1 mouse cellular context compared by ENCODE assay signal in the genomic region with DNA sequence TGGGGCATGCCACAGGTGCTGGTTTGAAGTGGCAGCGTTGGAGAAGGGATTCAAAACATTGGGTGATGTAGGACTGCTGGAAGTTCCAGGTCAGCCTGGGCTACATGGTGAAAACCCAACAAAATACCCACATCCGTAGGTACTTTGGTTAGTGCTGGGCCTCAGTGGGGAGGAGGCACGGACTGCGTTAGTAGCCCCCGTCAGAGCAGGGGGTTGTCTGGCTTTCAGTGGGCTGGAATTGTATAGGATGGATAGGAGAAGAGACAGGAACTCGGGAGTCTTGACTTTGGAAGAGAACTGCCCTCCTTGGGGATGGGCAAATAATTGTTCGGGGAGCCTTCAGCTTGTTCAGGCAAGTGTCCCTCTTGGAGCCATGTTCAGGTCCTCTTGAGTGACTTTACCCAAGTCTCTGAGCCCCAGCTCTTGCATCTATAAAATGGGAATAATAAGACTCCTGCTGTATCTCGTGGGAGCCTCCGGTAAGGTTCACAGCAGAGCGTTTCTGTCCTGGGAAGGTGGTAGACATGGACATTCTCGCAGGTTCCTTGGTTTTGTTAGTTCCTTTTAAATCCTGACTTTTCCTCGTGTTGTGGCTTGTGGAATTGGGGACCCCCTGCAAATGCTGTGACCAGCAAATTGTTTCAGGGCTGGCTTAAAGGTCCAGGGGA.
TF ChIP-seq lines count a peak whose summit lies in the region.

No protein-coding gene starts in this region.

TF ChIP-seq in CH12.LX, 34 proteins besides CTCF, POLR2A, EP300 and RAD21 (continued from another document):
- TF ChIP-seq TCF12 (IDR thresholded peaks at IDR 0.05; ENCODE audit: low read depth, low read length) (no peak; the same call in 1 of the 2 replicates), TBP (conservative IDR thresholded peaks at IDR 0.05; ENCODE audit: low read depth, low read length) (no peak), JUN (IDR thresholded peaks at IDR 0.05; ENCODE audit: insufficient read depth, low read depth, low read length) (no peak), MAX (IDR thresholded peaks at IDR 0.05; ENCODE audit: low read length) (no peak), BHLHE40 (IDR thresholded peaks at IDR 0.05; ENCODE audit: low read depth, low read length) (0 out of 2 replicates have a peak, but pooled peaks have one; percentile 18), KAT2A (IDR thresholded peaks at IDR 0.05; ENCODE audit: insufficient replicate concordance, low read length) (no peak), CHD1 (IDR thresholded peaks at IDR 0.05; ENCODE audit: low read depth, low read length) (no peak; the same call in 1 of the 2 replicates), ZNF384 (IDR thresholded peaks at IDR 0.05; ENCODE audit: low read depth, low read length) (no peak), HCFC1 (IDR thresholded peaks at IDR 0.05; ENCODE audit: low read depth, low read length) (no peak), MAZ (IDR thresholded peaks at IDR 0.05; ENCODE audit: low read depth, low read length) (no peak)
